Mouse (Mus musculus) heart, adult 2 months (tissue): ENCODE measurements at regions not wholly inside any gene's neighbourhood (a gene's known extent, or its start where the extent isn't known, plus 50 kb on each side); places are given as distances from the start of the nearest gene placed in this dataset.

Source experiments
- CTCF ChIP-seq: fragments of 200-600 bp; IDR thresholded peaks from 2 replicates; pipeline ENCODE4 v1.8.1; 2022; ENCODE audit warnings: antibody characterized with exemption, mild to moderate bottlenecking, moderate library complexity
- EP300 ChIP-seq: fragments of 200-500 bp; IDR thresholded peaks from 2 replicates; pipeline ENCODE4 v1.6.1; 2011; ENCODE audit warnings: low read depth, low read length, control low read depth; ENCODE audit not compliant: insufficient read depth
- POLR2A ChIP-seq: fragments of 200-500 bp; IDR thresholded peaks from 2 replicates; pipeline ENCODE4 v1.6.1; 2011; ENCODE audit warnings: mild to moderate bottlenecking, low read depth, low read length, control low read depth; ENCODE audit not compliant: insufficient read depth

DNA sequence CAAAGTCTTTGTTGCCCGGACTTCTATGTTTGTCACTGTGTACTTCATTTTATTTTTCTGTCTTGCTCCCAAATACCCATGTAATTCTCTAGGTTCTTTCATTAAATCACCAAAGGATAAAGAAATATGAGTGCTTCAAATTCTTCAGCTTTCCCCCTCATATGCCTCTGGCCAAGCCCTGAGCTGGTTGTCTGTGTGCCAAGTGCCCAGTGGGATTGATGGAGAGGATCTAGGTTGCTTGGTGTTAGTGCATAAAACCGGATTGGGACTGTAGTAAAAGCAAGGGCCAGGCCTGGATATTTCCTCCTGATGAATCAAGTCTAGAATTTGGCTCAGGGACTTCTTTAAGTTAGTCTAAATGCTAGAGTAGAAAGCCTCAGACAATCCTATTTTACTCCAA is 229.0 kb downstream of the Sec61b start:
- no peak for TF ChIP-seq POLR2A
- no peak for TF ChIP-seq CTCF
- no peak for TF ChIP-seq EP300
